Mouse (Mus musculus): ENCODE results near the gene Atp6v1f. TPM values are rescaled to one million over a fixed set of nuclear protein-coding genes. Genes with fewer than 3 reads are reported as not detected.

Gene Atp6v1f
- total RNA-seq, 4 experiments from 2014 or later: 221 to 280 (median 257) TPM

- peak; percentile 29 to 62 for DNase-seq (ENCODE audit: low spot score in 2 of 2)
Measured at GRCm38 (mm10) chr6:29517139-29517538, 49.6 kb downstream of the Atp6v1f start.

Other genes starting within 250 kb of the Atp6v1f start
- gene Hilpda, start 195.2 kb upstream of the Atp6v1f start, total RNA-seq (2022): 1 to 10 TPM; 4.9 to 9.0 (median 6.6) TPM
- under 1 TPM in 3 of 4 experiments, not detected in 1; 0.38 to 0.55 (median 0.54) TPM for gene Fam71f2, start 188.1 kb upstream of the Atp6v1f start, total RNA-seq (2022)
- not detected for gene Fam71f1, start 148.6 kb upstream of the Atp6v1f start, total RNA-seq (2022)
- 10 to 100 TPM; 65.8 to 71.3 (median 69.3) TPM for gene Calu, start 119.6 kb upstream of the Atp6v1f start, total RNA-seq (2022)
- gene Opn1sw, start 79.2 kb upstream of the Atp6v1f start, total RNA-seq (2022): under 1 TPM in 2 of 4 experiments, not detected in 2; 0.33 to 0.80 TPM
- gene Ccdc136, start 71.4 kb upstream of the Atp6v1f start, total RNA-seq (2022): 10 to 100 TPM; 77.8 to 87.7 (median 83.6) TPM
- gene Flnc, start 34.5 kb upstream of the Atp6v1f start, total RNA-seq (2022): 1 to 10 TPM; 2.1 to 8.8 (median 5.4) TPM
- under 1 TPM in 2 of 4 experiments, not detected in 2; 0.61 to 0.75 TPM for gene Atp6v1fnb, start 3.7 kb downstream of the Atp6v1f start, total RNA-seq (2022)
- gene Kcp, start 40.2 kb downstream of the Atp6v1f start, total RNA-seq (2022): 1 to 10 TPM; 1.4 to 3.5 (median 1.8) TPM
- 10 to 100 TPM in 2 of 4 experiments, 1 to 10 TPM in 2; 3.8 to 16.9 (median 12.2) TPM for gene Irf5, start 58.9 kb downstream of the Atp6v1f start, total RNA-seq (2022)
- 10 to 100 TPM; 67.0 to 78.6 (median 73.2) TPM for gene Tnpo3, start 142.2 kb downstream of the Atp6v1f start, total RNA-seq (2022)
- 10 to 100 TPM; 28.4 to 37.6 (median 33.5) TPM for gene Tspan33, start 226.5 kb downstream of the Atp6v1f start, total RNA-seq (2022)

All from layer of hippocampus, adult 8-10 months (tissue).